In the genomic region with DNA sequence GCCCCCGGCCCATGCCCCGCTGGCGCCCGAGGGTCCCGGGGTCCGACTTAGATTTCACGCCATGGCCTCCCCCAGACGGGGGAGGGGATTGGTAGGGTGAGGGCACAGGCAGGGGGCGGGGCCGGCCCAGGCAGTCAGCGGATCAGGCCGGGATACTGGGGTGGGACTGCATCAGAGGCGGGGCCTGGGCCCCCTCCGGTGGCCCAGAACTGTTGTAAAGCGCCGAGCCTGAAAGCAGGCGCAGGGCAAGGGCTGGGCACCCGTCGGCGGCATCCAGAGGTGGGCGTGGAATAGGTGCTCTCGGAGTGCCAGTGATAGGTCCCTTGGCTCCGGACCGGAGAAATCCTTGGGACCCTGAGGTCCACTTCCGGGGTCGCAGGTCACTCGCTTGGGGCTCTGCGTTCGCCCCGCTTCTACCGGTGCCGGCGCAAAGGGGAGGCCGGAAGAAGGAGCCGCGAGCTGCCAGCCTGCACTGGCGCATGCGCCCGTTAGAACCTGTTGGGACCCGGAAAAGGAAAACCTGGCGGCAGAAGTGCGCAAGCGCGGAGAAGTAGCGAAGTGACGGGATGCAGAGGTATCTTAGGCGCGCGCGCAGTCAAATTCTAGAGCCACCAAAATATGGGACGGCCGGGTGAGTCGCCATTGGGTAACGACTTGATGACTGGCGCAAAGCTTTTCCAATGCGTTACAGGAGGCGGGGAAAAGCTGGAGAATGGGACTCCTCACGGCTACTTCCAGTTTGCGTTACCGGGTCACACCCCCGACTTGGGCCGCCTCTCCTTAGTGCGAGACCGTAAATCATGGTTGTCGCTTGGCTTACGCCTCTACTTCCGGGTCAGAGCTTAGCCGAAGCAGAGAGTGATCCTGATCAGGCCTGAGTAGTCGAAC, we compare ENCODE assay signal across 8 mouse cellular contexts. TPM values are rescaled to one million over a fixed set of nuclear protein-coding genes. Genes with fewer than 3 reads are reported as not detected.
DNase-seq lines count a peak whose midpoint lies in the region; ATAC-seq lines count a peak whose summit lies in the region.

Map3k11 (plus strand) TSS at position 543 of the 888 bp plus-strand sequence.
Pcnx3 (minus strand) TSS at position 709 of the 888 bp plus-strand sequence.

- no peaks in the 10 kb centered on the region for H3K9me3 ChIP-seq in hindbrain, embryonic 15.5 days

- peak within 1 kb of the TSS; percentile 88 for H3K27ac ChIP-seq in hindbrain, embryonic 15.5 days (replicated peaks)

- peak within 1 kb of the TSS; percentile 87 for H3K9ac ChIP-seq in hindbrain, embryonic 15.5 days

- H3K27me3 ChIP-seq in hindbrain, embryonic 15.5 days: no peaks in the 10 kb centered on the region

- WGBS in hindbrain, embryonic 15.5 days: under 1% methylated on average over 69 of the region's 69 CpGs

- peaks cover 54% of the 10 kb centered on the region for H3K4me1 ChIP-seq in hindbrain, embryonic 15.5 days (replicated peaks)

- DNase-seq in T-cell, adult 2 months (ENCODE audit: low spot score): peak; percentile 98
- peak; percentile 98 to 99 for DNase-seq in cerebellum, postnatal 36 days
- peak; percentile 98 to 99 for DNase-seq in frontal cortex, postnatal 36 days (ENCODE audit: low spot score in 2 of 2)
- DNase-seq in left cerebral cortex, adult 11 months (ENCODE audit: low spot score): peak; percentile 97
- peak; percentile 98 to 99 for DNase-seq in lung, postnatal 4 days
- peak; percentile 95 for DNase-seq in retina, postnatal 7 days (ENCODE audit: low read depth, low spot score)
- DNase-seq in urinary bladder, adult 2 months (ENCODE audit: low spot score): peak; percentile 91

- H3K4me2 ChIP-seq in hindbrain, embryonic 15.5 days: peak within 1 kb of the TSS; percentile 99

- peaks cover 33% of the 10 kb centered on the region for H3K36me3 ChIP-seq in hindbrain, embryonic 15.5 days

- peak; percentile 96 for ATAC-seq in hindbrain, embryonic 15.5 days (ENCODE audit: low FRiP score, low read depth)

- H3K4me3 ChIP-seq in hindbrain, embryonic 15.5 days: peak within 1 kb of the TSS; percentile 83

RNA-seq across cellular contexts. Expression of gene Map3k11, which starts in this region (rescaled TPM):
- polyA plus RNA-seq in hindbrain, embryonic 15.5 days (2015; fragmentation: Nextera tagmentation; extraction: Ambion mirVana): 12.3 and 13.4 TPM in 2 replicates
- 19.9 and 22.0 TPM in 2 replicates for polyA plus RNA-seq in urinary bladder, adult 2 months (2012; rRNA removed)

RNA-seq across cellular contexts. Expression of gene Pcnx3, which starts in this region (rescaled TPM):
- polyA plus RNA-seq in hindbrain, embryonic 15.5 days (2015; fragmentation: Nextera tagmentation; extraction: Ambion mirVana): 23.9 and 26.7 TPM in 2 replicates
- polyA plus RNA-seq in urinary bladder, adult 2 months (2012; rRNA removed): 40.5 and 53.5 TPM in 2 replicates

Comparison
In these comparisons a context has a peak if more than half of its experiments do, and no peak if none do; other contexts are left out.
1. Peak in every context shown above with its lines: DNase-seq, ATAC-seq, H3K4me3 ChIP-seq and H3K27ac ChIP-seq.